Mouse (Mus musculus) liver, postnatal 0 days (tissue): ENCODE data around the gene Hdac6. TPM values are rescaled to one million over a fixed set of nuclear protein-coding genes. Genes with fewer than 3 reads are reported as not detected.

Experiments
- ATAC-seq: fragments of 200-750 bp; cut with Nextera tagmentation; 2 replicates; pipeline ENCODE4 v1.8.0; 2017; ENCODE audit warnings: mild to moderate bottlenecking, moderate library complexity
- DNase-seq: peaks from one replicate; pipeline ENCODE4 v3.0.0-alpha.2; 2016
- H3K27ac ChIP-seq: fragments of 300-500 bp; sonication (generic); 2 replicates; pipeline ENCODE4 v1.5.1; 2014; ENCODE audit warnings: antibody characterized with exemption, moderate library complexity, mild to moderate bottlenecking, low read depth
- H3K27me3 ChIP-seq: fragments of 300-500 bp; sonication (generic); 2 replicates; pipeline ENCODE4 v1.6.1; 2014; ENCODE audit warnings: low read length, control low read depth, mixed read lengths; ENCODE audit not compliant: insufficient read depth
- H3K36me3 ChIP-seq: fragments of 300-500 bp; sonication (generic); replicated peaks from 2 replicates; pipeline ENCODE4 v1.6.1; 2014; ENCODE audit warnings: mild to moderate bottlenecking, control low read depth, low read length, moderate library complexity, mixed read lengths; ENCODE audit not compliant: insufficient read depth
- H3K4me1 ChIP-seq: fragments of 300-500 bp; sonication (generic); 2 replicates; pipeline ENCODE4 v1.6.1; 2014; ENCODE audit warnings: antibody characterized with exemption, mild to moderate bottlenecking, control low read depth; ENCODE audit not compliant: insufficient read depth
- H3K4me2 ChIP-seq: fragments of 300-500 bp; sonication (generic); 2 replicates; pipeline ENCODE4 v1.6.1; 2014; ENCODE audit warnings: low read depth, mild to moderate bottlenecking, low read length, moderate library complexity, mixed read lengths
- H3K4me3 ChIP-seq: fragments of 300-500 bp; sonication (generic); 2 replicates; pipeline ENCODE4 v1.5.1; 2014; ENCODE audit warnings: low read depth, low read length
- H3K9ac ChIP-seq: fragments of 300-500 bp; sonication (generic); replicated peaks from 2 replicates; pipeline ENCODE4 v1.6.1; 2014; ENCODE audit warnings: mild to moderate bottlenecking, moderate library complexity
- H3K9me3 ChIP-seq: fragments of 300-500 bp; sonication (generic); 2 replicates; pipeline ENCODE4 v1.6.1; 2016; ENCODE audit warnings: mild to moderate bottlenecking, control low read depth, low read length, mixed read lengths
- CTCF ChIP-seq: sonication (generic); IDR thresholded peaks from 2 replicates; pipeline ENCODE4 v1.5.1; 2016; ENCODE audit warnings: antibody characterized with exemption, low read depth
- EP300 ChIP-seq: IDR thresholded peaks from 2 replicates; pipeline ENCODE4 v1.6.1; 2016; ENCODE audit warnings: antibody characterized with exemption, low read depth, mild to moderate bottlenecking
- WGBS: fragments of 180-500 bp; shearing (Covaris S2); extraction: QIAGEN DNeasy Blood & Tissue Kit; methylation state at CpG from one replicate; pipeline ENCODE4 v1.1.7; 2014; ENCODE audit not compliant: insufficient replicate concordance; 5-methylcytosine and 5-hydroxymethylcytosine counted together
- polyA plus RNA-seq: library from polyadenylated mRNA; unstranded; fragments of >200 nt; fragmentation: Nextera tagmentation; extraction: Ambion mirVana; gene quantifications from 2 replicates; pipeline ENCODE4 v1.2.1, GENCODE M21; 2015

Gene Hdac6
- 10.3 and 11.8 TPM in 2 replicates for polyA plus RNA-seq

DNA sequence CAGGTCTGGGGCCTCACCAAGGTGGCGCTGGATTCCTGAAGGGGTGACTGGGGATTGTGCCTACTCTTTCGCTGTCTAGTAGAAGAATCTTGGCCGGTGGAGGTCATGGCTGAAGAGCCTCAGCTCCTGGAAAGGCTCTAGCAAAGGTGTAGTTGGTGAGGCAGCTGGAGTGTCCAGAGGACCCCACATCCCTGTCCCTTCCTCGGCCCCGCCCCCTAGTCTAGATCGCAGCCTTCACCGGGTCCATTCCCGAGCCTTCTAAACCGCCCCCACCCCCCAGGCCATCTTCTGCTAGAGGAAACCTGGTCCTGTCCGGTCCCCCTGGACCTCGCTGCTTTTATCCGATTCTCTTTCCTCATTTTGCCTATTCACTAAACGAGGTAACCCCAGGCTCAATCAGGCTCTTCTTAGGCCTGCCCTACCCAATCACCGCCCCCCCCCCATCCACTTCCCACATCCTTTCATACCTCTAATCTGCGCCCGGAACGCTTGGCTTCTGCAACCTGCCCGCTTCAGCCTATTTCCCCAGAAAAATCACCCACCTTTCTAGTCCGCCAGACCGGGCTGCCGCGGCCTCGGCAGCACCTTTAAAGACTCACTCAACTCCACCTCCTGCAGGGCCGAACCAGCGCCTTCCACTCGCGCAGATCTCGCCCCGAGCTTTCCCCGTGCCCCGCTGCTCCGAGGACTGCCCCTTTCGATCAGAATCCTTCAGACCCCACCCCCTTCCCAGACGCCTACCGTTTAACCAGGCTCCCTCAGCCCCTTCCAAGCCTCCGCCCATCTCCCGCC, at the start of gene Hdac6:
Gene Hdac6 (minus strand): TSS at position 782 of the 792 bp plus-strand sequence.
- ATAC-seq (no peak), DNase-seq (no peak)
- Histone ChIP-seq H3K9ac (peak within 1 kb of the TSS; percentile 44), H3K27me3 (no peaks in the 10 kb centered on the region), H3K4me2 (peak within 1 kb of the TSS; percentile 80), H3K4me3 (peak within 1 kb of the TSS; percentile 58), H3K4me1 (no peaks in the 10 kb centered on the region), H3K9me3 (no peaks in the 10 kb centered on the region), H3K27ac (peak within 1 kb of the TSS; percentile 51; the same call in 1 of the 2 replicates), H3K36me3 (no peaks in the 10 kb centered on the region)
- WGBS: 23% methylated on average over 35 of the region's 37 CpGs
- no peak for TF ChIP-seq EP300
- no peak for TF ChIP-seq CTCF

DNA sequence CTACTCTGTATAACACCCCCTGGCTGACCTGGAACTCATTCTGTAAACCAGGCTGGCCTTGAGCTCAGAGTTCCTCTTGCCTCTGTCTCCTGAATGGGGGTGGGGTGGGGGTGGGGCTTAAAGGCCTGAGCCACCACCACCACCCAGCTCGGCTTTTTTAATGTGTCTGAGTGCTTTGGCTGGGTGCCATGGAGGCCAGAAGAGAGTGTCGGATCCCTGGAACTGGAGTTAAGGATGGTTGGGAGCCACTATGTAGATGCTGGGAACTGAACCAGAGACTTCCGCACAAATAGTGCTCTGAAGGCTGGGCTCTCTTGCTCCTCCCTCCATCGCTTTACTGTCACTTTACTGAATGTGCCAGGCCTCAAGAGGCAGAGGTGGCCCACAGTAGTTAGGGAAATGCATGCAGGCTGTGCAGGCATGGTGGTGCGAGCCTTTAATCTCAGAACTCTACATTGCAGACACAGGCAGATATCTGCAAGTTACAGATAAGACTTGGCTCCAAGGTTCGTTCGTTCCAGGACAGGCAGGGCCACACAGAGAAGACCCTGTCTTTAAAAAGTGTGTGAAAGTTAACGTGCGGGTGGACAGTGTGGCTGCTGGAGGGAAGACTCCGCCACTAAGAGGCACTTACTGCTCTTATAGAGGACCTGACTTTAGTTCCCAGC, 45.5 kb upstream of the Hdac6 start:
- TF ChIP-seq CTCF (no peak), EP300 (peak; percentile 86)
- peak overlapping the region; percentile 76 for H3K27ac ChIP-seq
- no peak overlapping the region for H3K9ac ChIP-seq
- 0 out of 2 replicates have a peak, but pooled peaks cover 4% of the 10 kb centered on the region for H3K4me1 ChIP-seq
- H3K36me3 ChIP-seq: no peaks in the 10 kb centered on the region
- H3K4me3 ChIP-seq: no peak overlapping the region
- ATAC-seq (peak; percentile 91), DNase-seq (peak; percentile 48)
- 56% methylated on average over 10 of the region's 10 CpGs for WGBS
- no peaks in the 10 kb centered on the region for H3K27me3 ChIP-seq
- no peaks in the 10 kb centered on the region for H3K9me3 ChIP-seq
- peak overlapping the region; percentile 50; the same call in 1 of the 2 replicates for H3K4me2 ChIP-seq

DNA sequence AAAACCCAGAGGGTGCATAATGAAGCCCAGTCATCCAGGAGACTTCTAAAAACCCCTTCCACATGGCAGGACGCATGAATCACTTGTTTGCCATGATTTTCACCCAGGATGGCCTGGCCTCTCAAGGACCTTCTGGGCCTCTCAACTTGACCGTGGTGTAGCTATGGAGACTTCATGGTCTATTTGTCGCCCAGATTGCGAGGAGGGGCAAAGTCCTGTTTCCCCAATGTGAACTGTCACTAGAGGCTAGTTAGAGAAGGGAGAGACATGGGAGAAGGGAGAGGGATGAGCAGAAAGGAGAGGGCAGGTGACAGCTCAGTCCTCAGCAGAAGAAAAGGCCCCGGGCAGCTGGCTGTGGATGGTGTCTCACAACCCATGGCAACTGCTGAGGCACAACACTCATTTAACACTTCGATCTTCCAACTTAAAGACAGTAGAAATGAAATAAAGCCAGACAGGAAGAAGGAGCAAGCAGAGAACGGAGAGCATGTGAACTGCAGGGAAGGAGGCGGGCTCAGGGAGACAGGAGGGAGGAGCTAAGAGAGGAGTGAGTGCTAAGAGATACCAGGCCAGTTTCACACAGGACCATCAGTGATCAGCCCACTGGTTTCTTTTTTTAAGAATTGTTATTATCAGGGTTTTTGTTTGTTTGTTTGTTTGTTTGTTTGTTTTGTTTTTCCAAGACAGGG, 44.8 kb upstream of the Hdac6 start:
- Histone ChIP-seq H3K4me3 (no peak overlapping the region), H3K4me2 (peak overlapping the region; percentile 50; the same call in 1 of the 2 replicates), H3K27ac (peak overlapping the region; percentile 76), H3K9me3 (no peaks in the 10 kb centered on the region), H3K27me3 (no peaks in the 10 kb centered on the region), H3K9ac (no peak overlapping the region), H3K4me1 (0 out of 2 replicates have a peak, but pooled peaks cover 4% of the 10 kb centered on the region), H3K36me3 (no peaks in the 10 kb centered on the region)
- ATAC-seq (peak; percentile 85), DNase-seq (peak; percentile 21)
- TF ChIP-seq EP300: no peak
- no peak for TF ChIP-seq CTCF
- WGBS: 40% methylated on average over 8 of the region's 8 CpGs

DNA sequence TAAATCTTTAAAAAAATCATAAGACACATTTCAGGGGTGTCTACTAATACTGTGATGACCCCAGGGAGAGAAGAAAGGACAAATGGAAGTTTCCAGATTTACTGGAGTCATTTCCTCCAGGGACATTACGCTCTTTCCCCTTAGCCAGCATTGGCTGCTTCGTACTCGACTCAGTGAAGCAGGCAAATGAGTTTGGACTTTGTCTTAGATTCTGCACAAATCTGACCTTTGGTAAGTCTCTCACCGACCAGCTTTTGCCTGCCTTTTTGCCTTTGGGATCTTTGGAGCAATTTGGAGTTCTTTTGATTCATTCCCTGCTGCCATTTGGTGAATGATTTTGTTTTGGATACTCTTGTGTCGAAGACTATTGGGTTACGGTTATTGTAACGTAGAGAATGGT, 33.7 kb upstream of the Hdac6 start:
- no peaks in the 10 kb centered on the region for H3K4me1 ChIP-seq
- peak; percentile 64; the same call in 1 of the 2 replicates for ATAC-seq
- H3K9ac ChIP-seq: no peak overlapping the region
- 83% methylated on average over 7 of the region's 7 CpGs for WGBS
- H3K9me3 ChIP-seq: no peaks in the 10 kb centered on the region
- no peak overlapping the region for H3K4me2 ChIP-seq
- no peak overlapping the region for H3K4me3 ChIP-seq
- 0 out of 2 replicates have a peak overlapping the region, but pooled peaks have one; percentile 34 for H3K27ac ChIP-seq
- DNase-seq: no peak
- no peaks in the 10 kb centered on the region for H3K27me3 ChIP-seq
- no peaks in the 10 kb centered on the region for H3K36me3 ChIP-seq
- TF ChIP-seq CTCF: no peak
- no peak for TF ChIP-seq EP300

DNA sequence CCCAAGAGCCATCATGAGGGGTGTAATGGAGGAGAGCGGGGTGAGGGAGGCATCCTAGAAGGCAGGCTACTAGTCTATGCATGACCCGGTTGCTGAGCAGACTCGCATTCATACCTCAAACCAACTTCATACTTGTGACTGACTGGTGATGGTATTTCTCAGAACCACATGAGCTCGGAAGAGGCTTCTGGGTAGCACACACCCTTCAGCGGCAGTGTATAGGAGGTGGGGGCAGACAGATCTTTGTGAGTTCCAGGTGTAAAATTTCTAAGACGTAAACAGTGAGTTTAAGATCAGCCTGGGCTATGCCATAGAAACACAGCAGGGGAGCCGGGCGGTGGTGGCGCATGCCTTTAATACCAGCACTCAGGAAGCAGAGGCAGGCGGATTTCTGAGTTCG, 30.2 kb upstream of the Hdac6 start, which contains the start of gene Gata1:
Gene Gata1 (minus strand): TSS at position 180 of the 400 bp plus-strand sequence.
- Histone ChIP-seq H3K4me1 (no peaks in the 10 kb centered on the region), H3K36me3 (no peaks in the 10 kb centered on the region), H3K9ac (no peak within 1 kb of the TSS), H3K9me3 (no peaks in the 10 kb centered on the region), H3K4me2 (no peak within 1 kb of the TSS), H3K27me3 (no peaks in the 10 kb centered on the region), H3K4me3 (no peak within 1 kb of the TSS), H3K27ac (no peak within 1 kb of the TSS)
- WGBS: 87% methylated on average over 11 of the region's 11 CpGs
- TF ChIP-seq CTCF (no peak), EP300 (no peak)
- ATAC-seq (no peak), DNase-seq (no peak)
